Mouse (Mus musculus): ENCODE data around the gene Txlng.
"Not testable (repeated sequence)": the region's sequence is repeated elsewhere in the genome, so short reads cannot be mapped to it uniquely, and the experiment has no call there.

Txlng gene

GRCm38 (mm10) chrX:162829203-162829708, at the start of gene Txlng:
Gene Txlng (minus strand): TSS chrX:162829454.
- CTCF ChIA-PET, result no interaction called here
- POLR2A ChIA-PET, result interaction anchor here in 3 of 4 experiments (1.0 to 2.4 kb wide), 18 partner anchors 8 to 72 kb away, joined by 3 to 17 read pairs (median 3); partner anchors contain the start of gene Rbbp7 (in 1 of the 3)

- ChIA-PET CTCF (interaction anchor here in 1 of 4 experiments (1.0 kb wide), 1 partner anchor 29 kb away, joined by 4 read pairs; no protein-coding TSS in a partner anchor), POLR2A (no interaction called here)
Observed at GRCm38 (mm10) chrX:162878236-162878635, 49.0 kb upstream of the Txlng start.

GRCm38 (mm10) chrX:162873761-162874160, 44.5 kb upstream of the Txlng start:
- ChIA-PET POLR2A (no interaction called here), CTCF (no interaction called here)

GRCm38 (mm10) chrX:162871734-162872517, 42.7 kb upstream of the Txlng start:
- POLR2A ChIA-PET, result interaction anchor here in 2 of 4 experiments (1.2 to 1.3 kb wide), 3 partner anchors 9 to 43 kb away, joined by 3 to 4 read pairs (median 3); partner anchors contain the start of gene Txlng (in 1 of the 2)
- CTCF ChIA-PET, result interaction anchor here (0.5 to 2.0 kb wide), 26 partner anchors 8 to 345 kb away, joined by 3 to 12 read pairs (median 3); partner anchors contain the start of gene Syap1 (in 2 of the 4)

- ChIA-PET CTCF (no interaction called here), POLR2A (interaction anchor here in 1 of 4 experiments (1.0 kb wide), 1 partner anchor 36 kb away, joined by 3 read pairs; no protein-coding TSS in a partner anchor)
Observed at GRCm38 (mm10) chrX:162868294-162868965, 39.2 kb upstream of the Txlng start.

GRCm38 (mm10) chrX:162848682-162849081, 19.4 kb upstream of the Txlng start:
- CTCF ChIA-PET, result interaction anchor here in 3 of 4 experiments (0.7 to 1.4 kb wide), 6 partner anchors 22 to 57 kb away, joined by 3 to 6 read pairs (median 4); no protein-coding TSS in a partner anchor

GRCm38 (mm10) chrX:162845531-162845930, 16.3 kb upstream of the Txlng start:
- ChIA-PET CTCF (interaction anchor here in 3 of 4 experiments (0.6 to 1.5 kb wide), 3 partner anchors 22 to 54 kb away, joined by 5 to 9 read pairs (median 5); no protein-coding TSS in a partner anchor), POLR2A (interaction anchor here in 3 of 4 experiments (0.6 to 4.4 kb wide), 11 partner anchors 9 to 81 kb away, joined by 3 to 18 read pairs (median 6); partner anchors contain the start of gene Txlng (in 1 of the 3))

More at GRCm38 (mm10) chrX:162848682-162849081, 19.4 kb upstream of the Txlng start:
- POLR2A ChIA-PET, result interaction anchor here in 3 of 4 experiments (0.5 to 4.0 kb wide), 20 partner anchors 11 to 120 kb away, joined by 3 to 42 read pairs (median 3); partner anchors contain the start of genes Ctps2 (in 1 of the 3), Rbbp7 (in 1 of the 3), Syap1 (in 1 of the 3) and Txlng (in 1 of the 3)

- ChIA-PET POLR2A (interaction anchor here (0.6 to 4.4 kb wide), 17 partner anchors 8 to 84 kb away, joined by 3 to 18 read pairs (median 4); partner anchors contain the start of gene Txlng (in 2 of the 4)), CTCF (interaction anchor here (0.6 to 1.6 kb wide), 10 partner anchors 12 to 317 kb away, joined by 3 to 5 read pairs (median 3); no protein-coding TSS in a partner anchor)
Observed at GRCm38 (mm10) chrX:162844447-162845100, 15.3 kb upstream of the Txlng start.

- POLR2A ChIA-PET, result interaction anchor here (0.6 to 4.8 kb wide), 72 partner anchors 8 to 1580 kb away, joined by 3 to 43 read pairs (median 6); partner anchors contain the start of genes Rbbp7 (in 4 of the 4), Syap1 (in 2 of the 4), Siah1b (in 1 of the 4) and Zrsr2 (in 1 of the 4)
- CTCF ChIA-PET, result interaction anchor here (0.6 to 2.0 kb wide), 6 partner anchors 8 to 76 kb away, joined by 3 to 7 read pairs (median 4); no protein-coding TSS in a partner anchor
Observed at GRCm38 (mm10) chrX:162832101-162832500, 2.8 kb upstream of the Txlng start.

- ChIA-PET POLR2A (interaction anchor here (0.6 to 4.8 kb wide), 74 partner anchors 7 to 1245 kb away, joined by 3 to 43 read pairs (median 5); partner anchors contain the start of genes Rbbp7 (in 4 of the 4), Syap1 (in 2 of the 4), Siah1b (in 1 of the 4) and Zrsr2 (in 1 of the 4)), CTCF (interaction anchor here in 3 of 4 experiments (0.5 to 2.0 kb wide), 5 partner anchors 13 to 103 kb away, joined by 3 to 8 read pairs (median 3); no protein-coding TSS in a partner anchor)
Observed at GRCm38 (mm10) chrX:162831542-162831941, 2.3 kb upstream of the Txlng start.

GRCm38 (mm10) chrX:162831036-162831435, 1.8 kb upstream of the Txlng start:
- CTCF ChIA-PET, result interaction anchor here in 1 of 4 experiments (0.5 to 0.6 kb wide), 2 partner anchors 72 to 103 kb away, joined by 3 to 8 read pairs; no protein-coding TSS in a partner anchor
- POLR2A ChIA-PET, result interaction anchor here (0.6 to 4.8 kb wide), 31 partner anchors 11 to 743 kb away, joined by 3 to 43 read pairs (median 8); partner anchors contain the start of genes Rbbp7 (in 3 of the 4) and Syap1 (in 1 of the 4)

- POLR2A ChIA-PET, result interaction anchor here in 3 of 4 experiments (0.6 to 4.8 kb wide), 10 partner anchors 11 to 95 kb away, joined by 3 to 43 read pairs (median 10); partner anchors contain the start of gene Rbbp7 (in 1 of the 3)
- CTCF ChIA-PET, result not testable (repeated sequence)
Observed at GRCm38 (mm10) chrX:162830313-162830712, 1.1 kb upstream of the Txlng start.

GRCm38 (mm10) chrX:162829741-162830140, 487 bp upstream of the Txlng start:
- CTCF ChIA-PET, result no interaction called here
- POLR2A ChIA-PET, result interaction anchor here in 2 of 4 experiments (0.6 to 3.3 kb wide), 4 partner anchors 11 to 46 kb away, joined by 3 to 19 read pairs (median 4); no protein-coding TSS in a partner anchor

- CTCF ChIA-PET, result no interaction called here
- POLR2A ChIA-PET, result interaction anchor here in 3 of 4 experiments (0.8 to 2.4 kb wide), 24 partner anchors 8 to 93 kb away, joined by 3 to 17 read pairs (median 3); partner anchors contain the start of gene Rbbp7 (in 2 of the 3)
Observed at GRCm38 (mm10) chrX:162828783-162829182, 471 bp downstream of the Txlng start.

- ChIA-PET POLR2A (interaction anchor here in 3 of 4 experiments (0.5 to 2.4 kb wide), 26 partner anchors 8 to 972 kb away, joined by 3 to 17 read pairs (median 3); partner anchors contain the start of gene Rbbp7 (in 2 of the 3)), CTCF (no interaction called here)
Observed at GRCm38 (mm10) chrX:162828016-162828415, 1.2 kb downstream of the Txlng start.

- POLR2A ChIA-PET, result interaction anchor here (0.6 to 2.5 kb wide), 20 partner anchors 9 to 73 kb away, joined by 3 to 14 read pairs (median 4); partner anchors contain the start of gene Rbbp7 (in 1 of the 4)
- CTCF ChIA-PET, result interaction anchor here in 3 of 4 experiments (0.5 to 1.4 kb wide), 14 partner anchors 9 to 273 kb away, joined by 3 to 7 read pairs (median 3); no protein-coding TSS in a partner anchor
Observed at GRCm38 (mm10) chrX:162800371-162800770, 28.9 kb downstream of the Txlng start.

- ChIA-PET CTCF (interaction anchor here (0.7 to 2.0 kb wide), 13 partner anchors 9 to 69 kb away, joined by 3 to 7 read pairs (median 4); no protein-coding TSS in a partner anchor), POLR2A (interaction anchor here in 2 of 4 experiments (0.9 to 12.1 kb wide), 21 partner anchors 8 to 70 kb away, joined by 3 to 135 read pairs (median 4); partner anchors contain the start of gene Rbbp7 (in 1 of the 2))
Observed at GRCm38 (mm10) chrX:162791392-162791791, 37.9 kb downstream of the Txlng start.
